Mouse (Mus musculus) limb, embryonic 14.5 days (tissue): ENCODE measurements around the gene Esrrg. TPM values are rescaled to one million over a fixed set of nuclear protein-coding genes. Genes with fewer than 3 reads are reported as not detected.
A peak's percentile ranks its signal among the peaks of the same experiment; 100 is the strongest.

Experiments used
- ATAC-seq: fragments of 200-750 bp; cut with Nextera tagmentation; 2 replicates; pipeline ENCODE4 v1.8.0; 2017; ENCODE audit warnings: low read depth, moderate number of reproducible peaks, moderate TSS enrichment; ENCODE audit not compliant: low FRiP score
- DNase-seq: peaks from one replicate; pipeline ENCODE4 v3.0.0-alpha.2; 2015; ENCODE audit warnings: low spot score
- H3K27ac ChIP-seq: fragments of 300-500 bp; sonication (generic); replicated peaks from 2 replicates; pipeline ENCODE4 v1.5.1; 2014; ENCODE audit warnings: low read depth, mild to moderate bottlenecking, low read length, moderate library complexity, mixed read lengths
- H3K27me3 ChIP-seq: fragments of 300-500 bp; sonication (generic); 2 replicates; pipeline ENCODE4 v1.6.1; 2014; ENCODE audit warnings: low read length, mixed read lengths; ENCODE audit not compliant: control insufficient read depth, insufficient read depth
- H3K36me3 ChIP-seq: fragments of 300-500 bp; sonication (generic); 2 replicates; pipeline ENCODE4 v1.6.1; 2014; ENCODE audit warnings: mild to moderate bottlenecking, low read length, moderate library complexity, mixed read lengths; ENCODE audit not compliant: control insufficient read depth, insufficient read depth
- H3K4me1 ChIP-seq: fragments of 300-500 bp; sonication (generic); 2 replicates; pipeline ENCODE4 v1.6.1; 2014; ENCODE audit warnings: antibody characterized with exemption, low read length, mixed read lengths; ENCODE audit not compliant: control insufficient read depth, insufficient read depth
- H3K4me2 ChIP-seq: fragments of 300-500 bp; sonication (generic); replicated peaks from 2 replicates; pipeline ENCODE4 v1.6.1; 2014; ENCODE audit warnings: low read depth, mild to moderate bottlenecking, low read length, moderate library complexity; ENCODE audit not compliant: severe bottlenecking
- H3K4me3 ChIP-seq: fragments of 300-500 bp; sonication (generic); replicated peaks from 2 replicates; pipeline ENCODE4 v1.5.1; 2014; ENCODE audit warnings: low read length
- H3K9ac ChIP-seq: fragments of 300-500 bp; sonication (generic); 2 replicates; pipeline ENCODE4 v1.6.1; 2014; ENCODE audit warnings: mild to moderate bottlenecking, low read depth, low read length, moderate library complexity; ENCODE audit not compliant: severe bottlenecking
- H3K9me3 ChIP-seq: fragments of 300-500 bp; sonication (generic); 2 replicates; pipeline ENCODE4 v1.6.1; 2016; ENCODE audit warnings: low read length; ENCODE audit not compliant: control insufficient read depth
- POLR2A ChIP-seq: fragments of 200-500 bp; IDR thresholded peaks from 2 replicates; pipeline ENCODE4 v1.8.0; 2012; ENCODE audit warnings: inconsistent platforms, mild to moderate bottlenecking, moderate library complexity, borderline replicate concordance; ENCODE audit not compliant: insufficient read depth, insufficient read length; ENCODE audit errors: extremely low read depth
- WGBS: fragments of 180-500 bp; shearing (Covaris S2); extraction: QIAGEN DNeasy Blood & Tissue Kit; methylation state at CpG from one replicate; pipeline ENCODE4 v1.1.7; 2014; 5-methylcytosine and 5-hydroxymethylcytosine counted together
- polyA plus RNA-seq, 2 experiments: library from polyadenylated mRNA; depleted of rRNA in 1 of 2; stranded (reverse) in 1 of 2; unstranded in 1 of 2; fragments of >200 nt; fragmentation: Nextera tagmentation in 1 of 2; extraction: Ambion mirVana in 1 of 2; gene quantifications; 2 replicates each; pipeline versions ENCODE4 v1.2.1 to v1.2.3; 2012 to 2014

Esrrg gene
- polyA plus RNA-seq, 2 experiments, result 1.1 to 1.5 TPM

GRCm38 (mm10) chr1:187650786-187651687 is 42.4 kb downstream of the Esrrg start:
- no peaks in the 10 kb centered on the region for H3K36me3 ChIP-seq
- no peak overlapping the region for H3K27ac ChIP-seq
- DNase-seq, result no peak
- ATAC-seq, result no peak
- H3K4me2 ChIP-seq, result peak overlapping the region; percentile 95
- H3K4me3 ChIP-seq, result peak overlapping the region; percentile 53
- WGBS, result 10% methylated on average over 24 of the region's 24 CpGs
- TF ChIP-seq POLR2A, result no peak
- no peaks in the 10 kb centered on the region for H3K27me3 ChIP-seq
- peak overlapping the region; percentile 74; the same call in 1 of the 2 replicates for H3K9ac ChIP-seq
- H3K9me3 ChIP-seq, result no peaks in the 10 kb centered on the region
- peaks cover 3% of the 10 kb centered on the region; the same call in 1 of the 2 replicates for H3K4me1 ChIP-seq

DNA sequence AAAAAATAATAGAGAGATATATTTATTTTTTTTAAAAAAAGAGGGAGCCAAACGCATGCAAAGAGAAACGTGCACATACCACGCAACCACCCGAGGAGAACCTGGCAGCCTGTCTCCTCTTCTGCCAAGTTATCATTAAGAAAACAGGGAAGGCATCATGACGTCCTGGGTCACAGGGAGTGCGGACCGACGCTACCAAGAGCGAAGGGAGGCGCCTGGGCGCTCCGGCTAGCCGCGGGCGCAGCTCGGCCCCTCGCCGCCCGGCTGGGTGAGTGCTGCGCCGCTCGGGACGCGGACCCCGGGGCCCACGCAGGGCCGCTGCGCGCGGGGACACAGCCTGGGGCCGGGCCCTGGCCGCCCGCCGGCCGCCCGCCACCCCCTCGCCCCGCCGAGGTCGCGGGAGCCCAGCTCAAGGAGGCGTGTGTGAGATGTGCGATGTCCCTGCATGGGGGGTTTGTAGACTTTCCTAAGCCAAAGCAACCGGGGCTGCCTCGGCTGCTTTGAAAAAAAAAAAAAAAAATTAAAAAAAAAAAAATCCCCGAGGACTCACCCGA is 43.2 kb downstream of the Esrrg start:
- Histone ChIP-seq H3K4me1 (peaks cover 3% of the 10 kb centered on the region; the same call in 1 of the 2 replicates), H3K9ac (peak overlapping the region; percentile 74), H3K27me3 (no peaks in the 10 kb centered on the region), H3K9me3 (no peaks in the 10 kb centered on the region), H3K4me3 (peak overlapping the region; percentile 53), H3K36me3 (no peaks in the 10 kb centered on the region), H3K27ac (no peak overlapping the region), H3K4me2 (peak overlapping the region; percentile 95)
- TF ChIP-seq POLR2A, result no peak
- ATAC-seq, result peak; percentile 60
- DNase-seq, result peak; percentile 21
- WGBS, result under 1% methylated on average over 47 of the region's 47 CpGs

DNA sequence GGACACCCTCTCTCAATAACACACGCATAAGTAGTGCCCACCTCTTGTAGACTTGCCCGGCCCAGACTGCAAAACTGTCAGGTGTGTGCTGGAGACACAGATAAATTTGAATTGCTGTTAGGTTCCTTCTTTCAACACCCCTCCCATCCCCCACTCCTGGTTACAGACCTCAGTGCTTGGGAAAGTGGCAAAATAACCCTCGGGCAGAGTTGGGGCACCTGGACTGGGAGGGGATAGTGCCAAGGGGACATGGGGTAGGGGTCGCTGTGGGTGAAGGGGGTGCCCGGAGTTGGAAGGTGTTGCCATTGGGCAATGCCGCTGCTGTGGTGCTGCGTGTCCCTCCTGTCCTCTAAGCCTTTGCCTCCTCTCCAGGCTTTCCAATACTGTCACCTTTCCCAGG is 43.9 kb downstream of the Esrrg start:
- TF ChIP-seq POLR2A, result no peak
- 0 out of 2 replicates have a peak, but pooled peaks have one; percentile 32 for ATAC-seq

DNA sequence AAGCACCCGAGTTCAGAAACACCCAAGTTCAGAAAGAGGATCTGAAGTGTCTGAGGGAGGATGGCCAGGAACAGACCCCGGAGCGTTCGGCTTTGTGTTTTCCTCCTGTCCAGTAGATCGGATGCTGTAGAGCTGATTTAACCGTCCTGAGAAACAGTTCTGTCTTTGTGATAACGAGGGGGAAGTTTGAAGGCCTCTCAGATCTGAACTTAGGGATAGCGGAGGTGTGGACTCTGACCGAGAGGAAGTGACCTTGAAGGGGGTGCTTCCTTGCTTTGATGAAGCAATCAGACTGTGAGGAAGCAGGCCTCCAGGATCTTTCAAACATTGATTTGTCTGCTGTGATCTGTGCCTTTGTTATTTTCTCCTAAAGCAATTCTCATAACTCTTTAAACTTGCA is 44.8 kb downstream of the Esrrg start:
- DNase-seq (no peak), ATAC-seq (no peak)
- H3K27ac ChIP-seq, result no peak overlapping the region
- no peaks in the 10 kb centered on the region for H3K36me3 ChIP-seq
- peaks cover 3% of the 10 kb centered on the region; the same call in 1 of the 2 replicates for H3K4me1 ChIP-seq
- H3K4me3 ChIP-seq, result no peak overlapping the region
- WGBS, result 44% methylated on average over 9 of the region's 9 CpGs
- H3K9ac ChIP-seq, result no peak overlapping the region
- no peaks in the 10 kb centered on the region for H3K27me3 ChIP-seq
- H3K9me3 ChIP-seq, result no peaks in the 10 kb centered on the region
- no peak overlapping the region for H3K4me2 ChIP-seq
- TF ChIP-seq POLR2A, result no peak

More for the DNA sequence above, 43.9 kb downstream of the Esrrg start:
- no peaks in the 10 kb centered on the region for H3K27me3 ChIP-seq
- peak overlapping the region; percentile 53 for H3K4me3 ChIP-seq
- H3K9me3 ChIP-seq, result no peaks in the 10 kb centered on the region
- H3K4me1 ChIP-seq, result peaks cover 3% of the 10 kb centered on the region; the same call in 1 of the 2 replicates
- no peak overlapping the region for H3K27ac ChIP-seq
- H3K36me3 ChIP-seq, result no peaks in the 10 kb centered on the region
- peak overlapping the region; percentile 95 for H3K4me2 ChIP-seq
- DNase-seq, result no peak
- 15% methylated on average over 7 of the region's 7 CpGs for WGBS
- no peak overlapping the region for H3K9ac ChIP-seq

GRCm38 (mm10) chr1:187660963-187661362 is 52.4 kb downstream of the Esrrg start:
- no peak overlapping the region for H3K4me2 ChIP-seq
- H3K9ac ChIP-seq, result no peak overlapping the region
- H3K4me3 ChIP-seq, result no peak overlapping the region
- 34% methylated on average over 9 of the region's 9 CpGs for WGBS
- H3K4me1 ChIP-seq, result peaks cover 26% of the 10 kb centered on the region
- TF ChIP-seq POLR2A, result no peak
- H3K27ac ChIP-seq, result no peak overlapping the region
- H3K27me3 ChIP-seq, result no peaks in the 10 kb centered on the region
- DNase-seq (peak; percentile 45), ATAC-seq (0 out of 2 replicates have a peak, but pooled peaks have one; percentile 30)
- H3K36me3 ChIP-seq, result no peaks in the 10 kb centered on the region
- H3K9me3 ChIP-seq, result no peaks in the 10 kb centered on the region
